Mouse (Mus musculus) CD8-positive naive resting alpha-beta T cell, adult 57 days (primary cell): Measurements from ENCODE around the gene Fibin. TPM values are rescaled to one million over a fixed set of nuclear protein-coding genes. Genes with fewer than 3 reads are reported as not detected.

Experiments
- total RNA-seq: library from RNA; stranded (reverse); gene quantifications from one replicate; pipeline ENCODE4 v1.2.4, GENCODE M21; 2023

Gene Fibin
- not detected for total RNA-seq

DNA sequence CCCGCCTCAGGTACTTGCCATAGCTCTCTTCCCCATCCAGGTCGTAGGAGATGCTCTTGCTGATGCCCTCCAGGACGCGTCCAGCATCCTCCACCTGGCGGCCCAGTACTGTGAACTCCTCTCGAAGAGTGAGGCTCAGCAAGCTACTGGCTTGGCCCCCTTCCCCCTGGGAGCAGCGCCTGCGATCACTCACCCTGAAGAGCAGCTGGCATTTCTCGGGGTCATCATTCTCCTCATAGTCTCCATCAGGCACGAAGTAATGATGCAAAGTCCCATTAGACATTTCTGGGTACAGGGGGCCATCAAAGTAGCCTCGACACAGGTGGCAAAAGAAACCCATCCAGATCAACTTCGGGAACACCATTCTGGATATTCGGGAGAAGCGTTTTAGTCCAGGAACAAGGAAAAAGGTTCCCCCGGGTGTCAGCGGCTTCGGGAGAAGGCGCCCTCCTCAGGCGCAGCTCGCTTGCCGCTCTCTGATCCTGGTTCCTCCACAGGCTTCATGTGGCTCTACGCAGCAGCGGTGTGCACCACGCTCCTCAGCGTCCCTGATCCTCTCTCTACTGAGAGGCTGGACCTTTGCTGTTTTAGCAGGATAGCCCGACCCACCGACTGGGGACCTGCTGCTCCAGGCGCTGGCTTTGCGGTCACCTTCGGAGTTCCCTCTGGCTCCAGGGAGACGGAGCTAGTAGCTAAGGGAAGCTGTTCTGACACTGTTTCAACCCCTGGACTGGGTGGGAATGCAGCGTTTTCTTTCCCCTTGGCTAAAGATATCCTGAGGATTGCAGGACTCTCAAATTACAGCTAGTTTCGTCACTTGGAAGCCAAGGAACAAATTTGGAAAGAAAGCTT, at the start of gene Fibin:
Gene Fibin (minus strand): TSS at position 752 of the 852 bp plus-strand sequence.

DNA sequence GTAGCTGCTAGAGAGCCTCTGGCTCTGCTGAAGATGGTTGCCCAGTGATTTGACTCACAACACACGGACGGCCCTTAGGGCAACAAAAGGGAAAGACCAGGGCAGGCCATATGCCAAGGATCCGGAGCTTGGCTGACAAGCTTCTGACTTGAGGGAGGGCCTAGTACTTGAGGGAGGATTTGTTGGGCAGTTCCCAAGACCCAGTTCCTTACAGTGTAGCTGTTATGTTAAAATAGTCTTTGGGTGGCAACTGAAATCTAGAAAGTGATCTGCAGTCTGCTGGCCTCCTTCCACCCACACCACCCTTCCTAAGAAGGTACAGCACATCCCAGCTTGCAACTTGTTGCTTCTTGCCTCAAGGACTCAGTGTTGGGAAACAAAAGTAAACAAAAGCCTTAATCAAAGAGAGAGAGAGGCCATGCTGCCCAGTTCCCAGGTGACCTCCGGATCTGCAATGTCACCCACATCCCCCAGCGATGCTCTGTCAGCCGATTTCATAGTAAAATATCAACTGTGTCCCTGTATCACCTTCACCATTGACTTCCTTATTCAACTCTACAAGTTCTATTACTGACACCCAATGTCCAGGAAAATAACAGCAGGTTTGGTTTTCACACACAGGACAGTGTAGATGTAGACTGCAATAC, 48.4 kb downstream of the Fibin start, which contains the start of gene Bbox1:
Gene Bbox1 (minus strand): TSS at position 52 of the 647 bp plus-strand sequence.

Other genes with a start within 250 kb of the Fibin start
- gene Bbox1, start 48.6 kb downstream of the Fibin start, total RNA-seq: not detected
- not detected for gene Slc5a12, start 234.1 kb upstream of the Fibin start, total RNA-seq